Mouse (Mus musculus): ENCODE data around the gene Gpr26.

GRCm38 (mm10) chr7:132012969-132013679 lies 46.9 kb downstream of the Gpr26 start:
- TF ChIP-seq POLR2A (IDR thresholded peaks at IDR 0.05; ENCODE audit: insufficient read depth, low read depth, low read length) (no peak), CTCF (IDR thresholded peaks at IDR 0.05; ENCODE audit: insufficient read depth, low read depth, low read length) (no peak)

Measured in olfactory bulb, adult 2 months (tissue).